In genomic region chr7:122718540-122718939, GRCm38 (mm10) we compare ENCODE assay signal across 20 mouse cellular contexts. TPM values are rescaled to one million over a fixed set of nuclear protein-coding genes. Genes with fewer than 3 reads are reported as not detected.
"Had no signal": no experiment of that assay in that cellular context is flagged by ENCODE, and none has a peak within 500 bp of the region (broad histone marks: within the 10 kb centered on the region; RNA-seq: fewer than 3 reads in every experiment).

No protein-coding gene starts in this region.

- H3K4me3 ChIP-seq: kidney, embryonic 15.5 days; liver, embryonic 13.5 days; midbrain, embryonic 12.5 days; midbrain, embryonic 15.5 days; neural tube, embryonic 12.5 days; neural tube, embryonic 15.5 days had no signal

- DNase-seq: kidney, adult 11 months; kidney, adult 8-10 months; kidney, postnatal 10 days; kidney, postnatal 36 days; liver, embryonic 13.5 days; lung, embryonic 14.5 days; thymus, adult 2 months; thymus, postnatal 14 days; thymus, postnatal 4 days had no signal

- H3K4me1 ChIP-seq: liver, embryonic 13.5 days; midbrain, embryonic 12.5 days; midbrain, embryonic 15.5 days; neural tube, embryonic 12.5 days; neural tube, embryonic 15.5 days had no signal

- ATAC-seq: lung, postnatal 0 days; midbrain, embryonic 15.5 days had no signal

- H3K27ac ChIP-seq: kidney, embryonic 15.5 days; liver, embryonic 13.5 days; macrophage; midbrain, embryonic 12.5 days; midbrain, embryonic 15.5 days; neural tube, embryonic 12.5 days; neural tube, embryonic 15.5 days had no signal

RNA-seq across cellular contexts. Expression of gene Cacng3, which starts 48.2 kb away (rescaled TPM):
- total RNA-seq: liver, adult 2 months; megakaryocyte, adult 5-6 weeks had no signal
- polyA plus RNA-seq: limb, embryonic 11.5 days; liver, adult 2 months; liver, embryonic 13.5 days; lung, postnatal 0 days; macrophage; small intestine, adult 2 months; thymus, adult 2 months had no signal
